Mouse (Mus musculus): ENCODE data around the gene Cbfa2t3. TPM values are rescaled to one million over a fixed set of nuclear protein-coding genes. Genes with fewer than 3 reads are reported as not detected.

Cbfa2t3 gene
- total and polyA plus RNA-seq, 2 experiments from 2014 or later = 11.1 to 15.9 TPM

- Histone ChIP-seq H3K4me1 (ENCODE audit: insufficient read depth, low read length) (peaks cover 17% of the 10 kb centered on the region), H3K27me3 (ENCODE audit: insufficient read depth, low read length) (no peaks in the 10 kb centered on the region), H3K36me3 (ENCODE audit: insufficient read depth, low read length) (no peaks in the 10 kb centered on the region; the same call in 1 of the 2 replicates), H3K27ac (ENCODE audit: low read depth, low read length) (peak within 1 kb of the TSS; percentile 80), H3K9ac (replicated peaks; ENCODE audit: low read length, poor library complexity, severe bottlenecking) (peak within 1 kb of the TSS; percentile 87), H3K9me3 (ENCODE audit: low read length) (no peaks in the 10 kb centered on the region), H3K4me2 (ENCODE audit: low read depth, low read length, poor library complexity, severe bottlenecking) (peak within 1 kb of the TSS; percentile 91), H3K4me3 (ENCODE audit: low read depth, low read length) (peak within 1 kb of the TSS; percentile 61)
- under 1% methylated on average over 39 of the region's 39 CpGs for WGBS
- ATAC-seq (ENCODE audit: low FRiP score) = peak; percentile 85
- DNase-seq (ENCODE audit: low spot score) = peak; percentile 94
- TF ChIP-seq CTCF (IDR thresholded peaks at IDR 0.05) = no peak
Measured at GRCm38 (mm10) chr8:122576648-122577022, 122.3 kb downstream of the Cbfa2t3 start, which contains the start of gene Aprt. Gene Aprt (minus strand): TSS chr8:122576909.

GRCm38 (mm10) chr8:122575735-122576647, 122.9 kb downstream of the Cbfa2t3 start:
- DNase-seq (ENCODE audit: low spot score) = no peak
- TF ChIP-seq CTCF (IDR thresholded peaks at IDR 0.05) = no peak
- H3K27me3 ChIP-seq (ENCODE audit: insufficient read depth, low read length) = no peaks in the 10 kb centered on the region

GRCm38 (mm10) chr8:122575286-122575685, 123.6 kb downstream of the Cbfa2t3 start:
- ATAC-seq (ENCODE audit: low FRiP score) (no peak), DNase-seq (ENCODE audit: low spot score) (no peak)
- H3K4me1 ChIP-seq (ENCODE audit: insufficient read depth, low read length) = peaks cover 17% of the 10 kb centered on the region
- 83% methylated on average over 8 of the region's 8 CpGs for WGBS
- no peak overlapping the region; the same call in 1 of the 2 replicates for H3K4me3 ChIP-seq (ENCODE audit: low read depth, low read length)
- peaks cover 5% of the 10 kb centered on the region; the same call in 1 of the 2 replicates for H3K36me3 ChIP-seq (ENCODE audit: insufficient read depth, low read length)
- no peak for TF ChIP-seq CTCF (IDR thresholded peaks at IDR 0.05)
- H3K9ac ChIP-seq (replicated peaks; ENCODE audit: low read length, poor library complexity, severe bottlenecking) = peak overlapping the region; percentile 87; the same call in 1 of the 2 replicates
- no peak overlapping the region for H3K27ac ChIP-seq (ENCODE audit: low read depth, low read length)
- H3K9me3 ChIP-seq (ENCODE audit: low read length) = no peaks in the 10 kb centered on the region
- peak overlapping the region; percentile 91 for H3K4me2 ChIP-seq (ENCODE audit: low read depth, low read length, poor library complexity, severe bottlenecking)
- H3K27me3 ChIP-seq (ENCODE audit: insufficient read depth, low read length) = no peaks in the 10 kb centered on the region

More at GRCm38 (mm10) chr8:122575735-122576647, 122.9 kb downstream of the Cbfa2t3 start:
- ATAC-seq (ENCODE audit: low FRiP score) = peak; percentile 15; the same call in 1 of the 2 replicates
- 16% methylated on average over 21 of the region's 21 CpGs for WGBS
- peak overlapping the region; percentile 91 for H3K4me2 ChIP-seq (ENCODE audit: low read depth, low read length, poor library complexity, severe bottlenecking)
- H3K4me3 ChIP-seq (ENCODE audit: low read depth, low read length) = peak overlapping the region; percentile 61
- peaks cover 3% of the 10 kb centered on the region; the same call in 1 of the 2 replicates for H3K36me3 ChIP-seq (ENCODE audit: insufficient read depth, low read length)
- H3K9me3 ChIP-seq (ENCODE audit: low read length) = no peaks in the 10 kb centered on the region
- H3K9ac ChIP-seq (replicated peaks; ENCODE audit: low read length, poor library complexity, severe bottlenecking) = peak overlapping the region; percentile 87
- peak overlapping the region; percentile 80 for H3K27ac ChIP-seq (ENCODE audit: low read depth, low read length)
- H3K4me1 ChIP-seq (ENCODE audit: insufficient read depth, low read length) = peaks cover 17% of the 10 kb centered on the region

Small RNAs within 50 kb of the gene (microRNA-seq; reads per million reads assigned to microRNA genes)
- not detected for gene Mir6396 (ENCODE audit: borderline number of aligned reads)

Other genes starting within 250 kb of the Cbfa2t3 start
- gene Snai3, start 238.4 kb downstream of the Cbfa2t3 start, total RNA-seq (2014; rRNA removed) = not detected in 2 replicates
- gene Snai3, start 238.4 kb downstream of the Cbfa2t3 start, polyA plus RNA-seq (2015; fragmentation: Nextera tagmentation; extraction: Ambion mirVana) = not detected in 2 replicates
- 26.4 and 40.8 TPM in 2 replicates for gene Rnf166, start 223.0 kb downstream of the Cbfa2t3 start, total RNA-seq (2014; rRNA removed)
- gene Rnf166, start 223.0 kb downstream of the Cbfa2t3 start, polyA plus RNA-seq (2015; fragmentation: Nextera tagmentation; extraction: Ambion mirVana) = 25.1 and 26.5 TPM in 2 replicates
- 37.7 and 52.6 TPM in 2 replicates for gene Ctu2, start 223.0 kb downstream of the Cbfa2t3 start, total RNA-seq (2014; rRNA removed)
- gene Ctu2, start 223.0 kb downstream of the Cbfa2t3 start, polyA plus RNA-seq (2015; fragmentation: Nextera tagmentation; extraction: Ambion mirVana) = 95.0 and 99.5 TPM in 2 replicates
- 10.8 and 14.2 TPM in 2 replicates for gene Piezo1, start 147.8 kb downstream of the Cbfa2t3 start, total RNA-seq (2014; rRNA removed)
- 1.3 and 1.8 TPM in 2 replicates for gene Piezo1, start 147.8 kb downstream of the Cbfa2t3 start, polyA plus RNA-seq (2015; fragmentation: Nextera tagmentation; extraction: Ambion mirVana)
- gene Cdt1, start 131.1 kb downstream of the Cbfa2t3 start, total RNA-seq (2014; rRNA removed) = 9.2 and 15.6 TPM in 2 replicates
- 6.4 TPM in 2 replicates for gene Cdt1, start 131.1 kb downstream of the Cbfa2t3 start, polyA plus RNA-seq (2015; fragmentation: Nextera tagmentation; extraction: Ambion mirVana)
- 83.9 and 97.2 TPM in 2 replicates for gene Aprt, start 122.2 kb downstream of the Cbfa2t3 start, total RNA-seq (2014; rRNA removed)
- 157 and 170 TPM in 2 replicates for gene Aprt, start 122.2 kb downstream of the Cbfa2t3 start, polyA plus RNA-seq (2015; fragmentation: Nextera tagmentation; extraction: Ambion mirVana)
- 12.1 and 14.6 TPM in 2 replicates for gene Galns, start 87.6 kb downstream of the Cbfa2t3 start, total RNA-seq (2014; rRNA removed)
- 10.9 and 12.7 TPM in 2 replicates for gene Galns, start 87.6 kb downstream of the Cbfa2t3 start, polyA plus RNA-seq (2015; fragmentation: Nextera tagmentation; extraction: Ambion mirVana)
- gene Trappc2l, start 87.5 kb downstream of the Cbfa2t3 start, total RNA-seq (2014; rRNA removed) = 14.1 and 23.2 TPM in 2 replicates
- 135 and 138 TPM in 2 replicates for gene Trappc2l, start 87.5 kb downstream of the Cbfa2t3 start, polyA plus RNA-seq (2015; fragmentation: Nextera tagmentation; extraction: Ambion mirVana)
- gene Pabpn1l, start 76.4 kb downstream of the Cbfa2t3 start, total RNA-seq (2014; rRNA removed) = not detected in 2 replicates
- gene Pabpn1l, start 76.4 kb downstream of the Cbfa2t3 start, polyA plus RNA-seq (2015; fragmentation: Nextera tagmentation; extraction: Ambion mirVana) = not detected in 2 replicates
- gene Acsf3, start 76.4 kb upstream of the Cbfa2t3 start, total RNA-seq (2014; rRNA removed) = 22.1 and 22.7 TPM in 2 replicates
- gene Acsf3, start 76.4 kb upstream of the Cbfa2t3 start, polyA plus RNA-seq (2015; fragmentation: Nextera tagmentation; extraction: Ambion mirVana) = 18.8 and 18.9 TPM in 2 replicates
- 0.14 and 1.8 TPM in 2 replicates for gene Cdh15, start 148.9 kb upstream of the Cbfa2t3 start, total RNA-seq (2014; rRNA removed)
- gene Cdh15, start 148.9 kb upstream of the Cbfa2t3 start, polyA plus RNA-seq (2015; fragmentation: Nextera tagmentation; extraction: Ambion mirVana) = 3.5 and 4.0 TPM in 2 replicates